Mouse (Mus musculus) myocyte (in vitro differentiated cells): ENCODE measurements around the gene Cel.

Source experiments
- CEBPB ChIP-seq: IDR thresholded peaks from 2 replicates; pipeline ENCODE4 v1.6.1; 2011; ENCODE audit warnings: mild to moderate bottlenecking, moderate library complexity; ENCODE audit not compliant: poor library complexity, insufficient read depth, severe bottlenecking
- MAX ChIP-seq: IDR thresholded peaks from one replicate; pipeline ENCODE4 v1.6.1; 2011; ENCODE audit warnings: low read depth, mild to moderate bottlenecking, control low read depth
- POLR2A ChIP-seq: IDR thresholded peaks from one replicate; pipeline ENCODE4 v1.6.1; 2011; ENCODE audit warnings: low read depth, mild to moderate bottlenecking, control low read depth, moderate library complexity; ENCODE audit not compliant: insufficient read length

GRCm38 (mm10) chr2:28514489-28514888, 48.7 kb downstream of the Cel start:
- TF ChIP-seq POLR2A, result no peak
- no peak for TF ChIP-seq MAX
- TF ChIP-seq CEBPB, result no peak
